ENCODE assay signal across 11 mouse cellular contexts in genomic region chr7:127815116-127815665, GRCm38 (mm10). TPM values are rescaled to one million over a fixed set of nuclear protein-coding genes. Genes with fewer than 3 reads are reported as not detected.
A peak's percentile ranks its signal among the peaks of the same experiment; 100 is the strongest.
DNase-seq lines count a peak whose midpoint lies in the region; ATAC-seq and TF ChIP-seq lines count a peak whose summit lies in the region.
"Had no signal": no experiment of that assay in that cellular context is flagged by ENCODE, and none has a peak within 500 bp of the region (broad histone marks: within the 10 kb centered on the region; RNA-seq: fewer than 3 reads in every experiment).

No protein-coding gene starts in this region.

- H3K36me3 ChIP-seq in heart, embryonic 16.5 days (ENCODE audit: control insufficient read depth, insufficient read depth): no peaks in the 10 kb centered on the region
- H3K36me3 ChIP-seq in lung, postnatal 0 days (ENCODE audit: insufficient read depth, low read length): no peaks in the 10 kb centered on the region
- no peaks in the 10 kb centered on the region for H3K36me3 ChIP-seq in liver, embryonic 15.5 days (replicated peaks)

- TF ChIP-seq CTCF in lung, postnatal 0 days (IDR thresholded peaks at IDR 0.05): no peak

- ATAC-seq in heart, embryonic 16.5 days (replicated peaks; ENCODE audit: extremely low read depth, insufficient read depth, low FRiP score): no peak
- ATAC-seq in lung, postnatal 0 days: no peak
- no peak for ATAC-seq in liver, embryonic 15.5 days (ENCODE audit: insufficient read depth)

- H3K4me1 ChIP-seq in heart, embryonic 16.5 days (ENCODE audit: control insufficient read depth, insufficient read depth, low read length): peaks cover 18% of the 10 kb centered on the region
- H3K4me1 ChIP-seq in lung, postnatal 0 days (ENCODE audit: insufficient read depth, low read depth, low read length): no peaks in the 10 kb centered on the region
- H3K4me1 ChIP-seq in liver, embryonic 15.5 days (replicated peaks): peaks cover 25% of the 10 kb centered on the region

- no peak overlapping the region for H3K9ac ChIP-seq in heart, embryonic 16.5 days (ENCODE audit: low read length)
- H3K9ac ChIP-seq in lung, postnatal 0 days (replicated peaks; ENCODE audit: low read depth): no peak overlapping the region
- H3K9ac ChIP-seq in liver, embryonic 15.5 days: no peak overlapping the region
- H3K9ac ChIP-seq: embryonic facial prominence, embryonic 15.5 days had no signal

- H3K4me3 ChIP-seq in heart, embryonic 16.5 days (ENCODE audit: low read length): no peak overlapping the region
- no peak overlapping the region for H3K4me3 ChIP-seq in lung, postnatal 0 days (ENCODE audit: low read depth, low read length)
- H3K4me3 ChIP-seq in liver, embryonic 15.5 days (replicated peaks): no peak overlapping the region
- H3K4me3 ChIP-seq: embryonic facial prominence, embryonic 15.5 days had no signal

- H3K9me3 ChIP-seq in heart, embryonic 16.5 days (replicated peaks; ENCODE audit: control insufficient read depth, low read length): no peaks in the 10 kb centered on the region
- H3K9me3 ChIP-seq in lung, postnatal 0 days (ENCODE audit: low read length): no peaks in the 10 kb centered on the region
- no peaks in the 10 kb centered on the region for H3K9me3 ChIP-seq in liver, embryonic 15.5 days (replicated peaks)
- H3K9me3 ChIP-seq: embryonic facial prominence, embryonic 15.5 days had no signal

- WGBS in heart, embryonic 16.5 days: 86% methylated on average over 15 of the region's 15 CpGs
- 81% methylated on average over 15 of the region's 15 CpGs for WGBS in lung, postnatal 0 days
- WGBS in liver, embryonic 15.5 days (ENCODE audit: insufficient replicate concordance): 75% methylated on average over 15 of the region's 15 CpGs

- no peaks in the 10 kb centered on the region for H3K27me3 ChIP-seq in heart, embryonic 16.5 days (ENCODE audit: control insufficient read depth, insufficient read depth, low read length)
- H3K27me3 ChIP-seq in lung, postnatal 0 days (replicated peaks; ENCODE audit: insufficient read depth, low read length): no peaks in the 10 kb centered on the region
- H3K27me3 ChIP-seq in liver, embryonic 15.5 days: no peaks in the 10 kb centered on the region
- H3K27me3 ChIP-seq: embryonic facial prominence, embryonic 15.5 days had no signal

- no peak overlapping the region for H3K4me2 ChIP-seq in heart, embryonic 16.5 days (ENCODE audit: low read depth, low read length)
- H3K4me2 ChIP-seq in lung, postnatal 0 days (replicated peaks; ENCODE audit: low read depth, low read length): no peak overlapping the region
- H3K4me2 ChIP-seq in liver, embryonic 15.5 days: peak overlapping the region; percentile 16; the same call in 1 of the 2 replicates
- H3K4me2 ChIP-seq: embryonic facial prominence, embryonic 15.5 days had no signal

- DNase-seq in cerebellum, adult 9-11 months: peak; percentile 53
- no peak for DNase-seq in cerebellum, postnatal 4 days (ENCODE audit: low spot score in 2 of 2)
- DNase-seq in heart, postnatal 25 days (ENCODE audit: low spot score): no peak
- DNase-seq in lung, postnatal 0 days (ENCODE audit: low spot score): no peak
- no peak for DNase-seq in lung, postnatal 25 days (ENCODE audit: low spot score)
- no peak for DNase-seq in embryo, embryonic 9.5 days (ENCODE audit: extremely low spot score)

- intact Hi-C loops in heart, postnatal 25 days (cut with DNase I): loop anchor here (2.0 kb wide), 1 partner anchor 14 kb away; the partner anchor contains the start of gene Hsd3b7

- no peak for TF ChIP-seq EP300 in lung, postnatal 0 days (IDR thresholded peaks at IDR 0.05)

- peak overlapping the region; percentile 2; the same call in 1 of the 2 replicates for H3K27ac ChIP-seq in heart, embryonic 16.5 days (ENCODE audit: low read length)
- 0 out of 2 replicates have a peak overlapping the region, but pooled peaks have one; percentile 21 for H3K27ac ChIP-seq in lung, postnatal 0 days (ENCODE audit: low read length)
- peak overlapping the region; percentile 71 for H3K27ac ChIP-seq in liver, embryonic 15.5 days (replicated peaks)

RNA-seq across cellular contexts. Expression of gene Stx4a, which starts 8.9 kb away (rescaled TPM):
- polyA plus RNA-seq in heart, embryonic 16.5 days (2015; fragmentation: Nextera tagmentation; extraction: Ambion mirVana): 50.3 and 53.7 TPM in 2 replicates
- total RNA-seq in heart, postnatal 25 days (2021): 10 to 100 TPM; 61.4 to 68.7 TPM
- 41.3 and 49.2 TPM in 2 replicates for polyA plus RNA-seq in lung, postnatal 0 days (2015; fragmentation: Nextera tagmentation; extraction: Ambion mirVana)
- polyA plus RNA-seq in liver, embryonic 15.5 days (2015; fragmentation: Nextera tagmentation; extraction: Ambion mirVana): 14.6 and 14.9 TPM in 2 replicates

RNA-seq across cellular contexts. Expression of gene Stx1b, which starts 9.2 kb away (rescaled TPM):
- polyA plus RNA-seq in heart, embryonic 16.5 days (2015; fragmentation: Nextera tagmentation; extraction: Ambion mirVana): 1.0 and 1.3 TPM in 2 replicates
- total RNA-seq in heart, postnatal 25 days (2021): under 1 TPM; 0.39 to 0.42 TPM
- 0.74 and 0.94 TPM in 2 replicates for polyA plus RNA-seq in lung, postnatal 0 days (2015; fragmentation: Nextera tagmentation; extraction: Ambion mirVana)
- polyA plus RNA-seq in liver, embryonic 15.5 days (2015; fragmentation: Nextera tagmentation; extraction: Ambion mirVana): 0.43 and 0.44 TPM in 2 replicates
- total RNA-seq: monocyte, adult 5-6 weeks had no signal

RNA-seq across cellular contexts. Expression of gene Hsd3b7, which starts 14.8 kb away (rescaled TPM):
- 24.5 and 24.9 TPM in 2 replicates for polyA plus RNA-seq in heart, embryonic 16.5 days (2015; fragmentation: Nextera tagmentation; extraction: Ambion mirVana)
- total RNA-seq in heart, postnatal 25 days (2021): 10 to 100 TPM; 15.4 to 16.0 TPM
- 52.8 and 55.8 TPM in 2 replicates for polyA plus RNA-seq in lung, postnatal 0 days (2015; fragmentation: Nextera tagmentation; extraction: Ambion mirVana)
- 55.9 and 75.3 TPM in 2 replicates for polyA plus RNA-seq in liver, embryonic 15.5 days (2015; fragmentation: Nextera tagmentation; extraction: Ambion mirVana)

RNA-seq across cellular contexts. Expression of gene Gm49388, which starts 29.8 kb away (rescaled TPM):
- polyA plus RNA-seq in heart, embryonic 16.5 days (2015; fragmentation: Nextera tagmentation; extraction: Ambion mirVana): not detected in 2 replicates
- 1 to 10 TPM; 2.0 to 3.6 TPM for total RNA-seq in heart, postnatal 25 days (2021)
- not detected in 2 replicates for polyA plus RNA-seq in lung, postnatal 0 days (2015; fragmentation: Nextera tagmentation; extraction: Ambion mirVana)
- polyA plus RNA-seq in liver, embryonic 15.5 days (2015; fragmentation: Nextera tagmentation; extraction: Ambion mirVana): not detected in 2 replicates
- total RNA-seq: megakaryocyte progenitor cell, adult 5-6 weeks had no signal
- polyA plus RNA-seq: embryonic facial prominence, embryonic 15.5 days had no signal

RNA-seq across cellular contexts. Expression of gene Setd1a, which starts 38.7 kb away (rescaled TPM):
- 10.3 and 12.3 TPM in 2 replicates for polyA plus RNA-seq in heart, embryonic 16.5 days (2015; fragmentation: Nextera tagmentation; extraction: Ambion mirVana)
- total RNA-seq in heart, postnatal 25 days (2021): 10 to 100 TPM; 18.8 to 21.1 TPM
- polyA plus RNA-seq in lung, postnatal 0 days (2015; fragmentation: Nextera tagmentation; extraction: Ambion mirVana): 10.5 and 11.0 TPM in 2 replicates
- polyA plus RNA-seq in liver, embryonic 15.5 days (2015; fragmentation: Nextera tagmentation; extraction: Ambion mirVana): 9.2 and 9.3 TPM in 2 replicates

Comparison
In these comparisons a context has a peak if more than half of its experiments do, and no peak if none do; other contexts are left out.
1. H3K27ac ChIP-seq: peak in every context shown above with its lines; median percentile 71 in liver, embryonic 15.5 days; 21 in lung, postnatal 0 days; 2 in heart, embryonic 16.5 days.